Mouse (Mus musculus) E14TG2a.4 (cell line): ENCODE data around the gene Kcnh1.

ENCODE experiments used
- CTCF ChIP-seq: conservative IDR thresholded peaks from 2 replicates; pipeline ENCODE4 v1.5.1; 2014; ENCODE audit warnings: low read length
- NANOG ChIP-seq: IDR thresholded peaks from 2 replicates; pipeline ENCODE4 v1.6.1; 2014; ENCODE audit warnings: borderline replicate concordance, low read length, mixed read lengths
- POU5F1 ChIP-seq: IDR thresholded peaks from 2 replicates; pipeline ENCODE4 v1.6.1; 2014; ENCODE audit warnings: low read length, borderline replicate concordance

- TF ChIP-seq CTCF (no peak), NANOG (no peak), POU5F1 (no peak)
Measured at GRCm38 (mm10) chr1:192314044-192314443, 123.5 kb downstream of the Kcnh1 start.
